Mouse (Mus musculus): ENCODE data around the gene Tatdn2.

- TF ChIP-seq CTCF (IDR thresholded peaks at IDR 0.05; ENCODE audit: borderline replicate concordance, extremely low read depth, insufficient read depth, insufficient read length) (no peak), POLR2A (IDR thresholded peaks at IDR 0.05; ENCODE audit: borderline replicate concordance, extremely low read depth, insufficient read depth, insufficient read length, poor library complexity, severe bottlenecking) (no peak)
Observed at GRCm38 (mm10) chr6:113690400-113691083, 6.3 kb upstream of the Tatdn2 start.

Measured in brain, embryonic 14.5 days (tissue).